In genomic region chr7:4742482-4742819, GRCm38 (mm10) we compare ENCODE assay signal across 14 mouse cellular contexts. TPM values are rescaled to one million over a fixed set of nuclear protein-coding genes. Genes with fewer than 3 reads are reported as not detected.
DNase-seq lines count a peak whose midpoint lies in the region; ATAC-seq and TF ChIP-seq lines count a peak whose summit lies in the region.
"Had no signal": no experiment of that assay in that cellular context is flagged by ENCODE, and none has a peak within 500 bp of the region (broad histone marks: within the 10 kb centered on the region; RNA-seq: fewer than 3 reads in every experiment).

No protein-coding gene starts in this region.

- DNase-seq in cerebellum, adult 11 months, result peak; percentile 25
- DNase-seq in cerebellum, postnatal 14 days, result no peak
- no peak for DNase-seq in adrenal gland, postnatal 36 days
- DNase-seq in spleen, postnatal 4 days (ENCODE audit: low spot score in 2 of 2), result no peak
- DNase-seq: kidney, adult 9 months had no signal

- H3K4me1 ChIP-seq in intestine, embryonic 15.5 days (replicated peaks), result peaks cover 31% of the 10 kb centered on the region
- H3K4me1 ChIP-seq in intestine, postnatal 0 days (replicated peaks; ENCODE audit: control insufficient read depth, insufficient read depth, low read length), result 0 out of 2 replicates have a peak, but pooled peaks cover 7% of the 10 kb centered on the region
- peaks cover 24% of the 10 kb centered on the region for H3K4me1 ChIP-seq in embryonic facial prominence, embryonic 13.5 days
- H3K4me1 ChIP-seq in liver, embryonic 12.5 days, result peaks cover 79% of the 10 kb centered on the region

- peak overlapping the region; percentile 83; the same call in 1 of the 2 replicates for H3K4me2 ChIP-seq in intestine, embryonic 15.5 days (replicated peaks)
- no peak overlapping the region for H3K4me2 ChIP-seq in intestine, postnatal 0 days (replicated peaks; ENCODE audit: low read depth)
- no peak overlapping the region for H3K4me2 ChIP-seq in embryonic facial prominence, embryonic 13.5 days
- H3K4me2 ChIP-seq in liver, embryonic 12.5 days, result peak overlapping the region; percentile 94

- no peaks in the 10 kb centered on the region for H3K9me3 ChIP-seq in intestine, embryonic 15.5 days
- H3K9me3 ChIP-seq in intestine, postnatal 0 days (ENCODE audit: control insufficient read depth), result no peaks in the 10 kb centered on the region
- H3K9me3 ChIP-seq in embryonic facial prominence, embryonic 13.5 days, result no peaks in the 10 kb centered on the region
- no peaks in the 10 kb centered on the region for H3K9me3 ChIP-seq in liver, embryonic 12.5 days (replicated peaks)

- no peak for ATAC-seq in intestine, embryonic 15.5 days
- ATAC-seq in intestine, postnatal 0 days, result no peak
- ATAC-seq in embryonic facial prominence, embryonic 13.5 days (ENCODE audit: insufficient number of reproducible peaks, insufficient read depth, low FRiP score, low TSS enrichment, low read depth), result no peak
- no peak for ATAC-seq in liver, embryonic 12.5 days

- H3K4me3 ChIP-seq in intestine, embryonic 15.5 days (replicated peaks), result no peak overlapping the region
- H3K4me3 ChIP-seq in intestine, postnatal 0 days (ENCODE audit: low read depth, low read length), result no peak overlapping the region
- no peak overlapping the region for H3K4me3 ChIP-seq in embryonic facial prominence, embryonic 13.5 days
- H3K4me3 ChIP-seq in liver, embryonic 12.5 days, result peak overlapping the region; percentile 86
- H3K4me3 ChIP-seq: left cerebral cortex, adult 2 months had no signal

- H3K27ac ChIP-seq in intestine, embryonic 15.5 days, result no peak overlapping the region
- no peak overlapping the region for H3K27ac ChIP-seq in intestine, postnatal 0 days (ENCODE audit: low read depth, low read length)
- H3K27ac ChIP-seq in embryonic facial prominence, embryonic 13.5 days, result no peak overlapping the region
- H3K27ac ChIP-seq in liver, embryonic 12.5 days, result peak overlapping the region; percentile 98
- H3K27ac ChIP-seq: left cerebral cortex, adult 2 months; macrophage had no signal

- no peak overlapping the region for H3K9ac ChIP-seq in intestine, embryonic 15.5 days
- H3K9ac ChIP-seq in intestine, postnatal 0 days (ENCODE audit: low read depth, low read length), result no peak overlapping the region
- peak overlapping the region; percentile 52; the same call in 1 of the 2 replicates for H3K9ac ChIP-seq in embryonic facial prominence, embryonic 13.5 days
- peak overlapping the region; percentile 93 for H3K9ac ChIP-seq in liver, embryonic 12.5 days

- no peaks in the 10 kb centered on the region for H3K27me3 ChIP-seq in intestine, embryonic 15.5 days (replicated peaks)
- H3K27me3 ChIP-seq in intestine, postnatal 0 days (replicated peaks; ENCODE audit: control insufficient read depth, insufficient read depth, low read length), result no peaks in the 10 kb centered on the region
- H3K27me3 ChIP-seq in embryonic facial prominence, embryonic 13.5 days, result no peaks in the 10 kb centered on the region
- no peaks in the 10 kb centered on the region for H3K27me3 ChIP-seq in liver, embryonic 12.5 days (replicated peaks)

- no peak for TF ChIP-seq CTCF in intestine, postnatal 0 days (IDR thresholded peaks at IDR 0.05; ENCODE audit: low read depth)

- WGBS in intestine, embryonic 15.5 days, result 85% methylated on average over 6 of the region's 6 CpGs
- whole genome bisulfite sequencing in intestine, postnatal 0 days, result 84% methylated on average over 6 of the region's 6 CpGs
- WGBS in embryonic facial prominence, embryonic 13.5 days, result 89% methylated on average over 6 of the region's 6 CpGs
- 51% methylated on average over 6 of the region's 6 CpGs for WGBS in liver, embryonic 12.5 days (ENCODE audit: insufficient replicate concordance)

- H3K36me3 ChIP-seq in intestine, embryonic 15.5 days, result peaks cover 20% of the 10 kb centered on the region; the same call in 1 of the 2 replicates
- peaks cover 36% of the 10 kb centered on the region for H3K36me3 ChIP-seq in intestine, postnatal 0 days (ENCODE audit: control insufficient read depth, insufficient read depth)
- peaks cover 50% of the 10 kb centered on the region for H3K36me3 ChIP-seq in embryonic facial prominence, embryonic 13.5 days
- peaks cover 53% of the 10 kb centered on the region for H3K36me3 ChIP-seq in liver, embryonic 12.5 days

RNA-seq across cellular contexts. Expression of gene Kmt5c, which starts 2.5 kb away (rescaled TPM):
- polyA plus RNA-seq in intestine, embryonic 15.5 days (2015; fragmentation: Nextera tagmentation; extraction: Ambion mirVana), result 63.7 and 66.8 TPM in 2 replicates
- 35.8 and 40.2 TPM in 2 replicates for polyA plus RNA-seq in intestine, postnatal 0 days (2015; fragmentation: Nextera tagmentation; extraction: Ambion mirVana)
- polyA plus RNA-seq in embryonic facial prominence, embryonic 13.5 days (2015; fragmentation: Nextera tagmentation; extraction: Ambion mirVana), result 62.0 and 64.3 TPM in 2 replicates
- 79.0 and 79.5 TPM in 2 replicates for polyA plus RNA-seq in liver, embryonic 12.5 days (2016; fragmentation: Nextera tagmentation; extraction: Ambion mirVana)
- 10 to 100 TPM; 30.5 to 34.6 TPM for total RNA-seq in adrenal gland, postnatal 36 days (2021)

RNA-seq across cellular contexts. Expression of gene Cox6b2, which starts 10.4 kb away (rescaled TPM):
- 45.5 and 53.0 TPM in 2 replicates for polyA plus RNA-seq in intestine, embryonic 15.5 days (2015; fragmentation: Nextera tagmentation; extraction: Ambion mirVana)
- polyA plus RNA-seq in intestine, postnatal 0 days (2015; fragmentation: Nextera tagmentation; extraction: Ambion mirVana), result 48.5 and 48.8 TPM in 2 replicates
- 53.3 and 75.6 TPM in 2 replicates for polyA plus RNA-seq in embryonic facial prominence, embryonic 13.5 days (2015; fragmentation: Nextera tagmentation; extraction: Ambion mirVana)
- polyA plus RNA-seq in liver, embryonic 12.5 days (2016; fragmentation: Nextera tagmentation; extraction: Ambion mirVana), result 152 and 159 TPM in 2 replicates
- total RNA-seq in adrenal gland, postnatal 36 days (2021), result 1 to 10 TPM; 7.5 to 7.8 TPM
- polyA plus RNA-seq: macrophage had no signal

RNA-seq across cellular contexts. Expression of gene Tmem150b, which starts 17.4 kb away (rescaled TPM):
- 2.2 and 3.6 TPM in 2 replicates for polyA plus RNA-seq in intestine, embryonic 15.5 days (2015; fragmentation: Nextera tagmentation; extraction: Ambion mirVana)
- polyA plus RNA-seq in intestine, postnatal 0 days (2015; fragmentation: Nextera tagmentation; extraction: Ambion mirVana), result 20.7 and 21.5 TPM in 2 replicates
- 0.24 and 0.45 TPM in 2 replicates for polyA plus RNA-seq in embryonic facial prominence, embryonic 13.5 days (2015; fragmentation: Nextera tagmentation; extraction: Ambion mirVana)
- 0.08 and 0.12 TPM in 2 replicates for polyA plus RNA-seq in liver, embryonic 12.5 days (2016; fragmentation: Nextera tagmentation; extraction: Ambion mirVana)
- under 1 TPM; 0.16 to 0.43 TPM for total RNA-seq in adrenal gland, postnatal 36 days (2021)
- total RNA-seq: left cerebral cortex, adult 2 months had no signal

RNA-seq across cellular contexts. Expression of gene Fam71e2, which starts 28.7 kb away (rescaled TPM):
- not detected in 2 replicates for polyA plus RNA-seq in intestine, embryonic 15.5 days (2015; fragmentation: Nextera tagmentation; extraction: Ambion mirVana)
- polyA plus RNA-seq in intestine, postnatal 0 days (2015; fragmentation: Nextera tagmentation; extraction: Ambion mirVana), result not detected in 2 replicates
- not detected in 2 replicates for polyA plus RNA-seq in embryonic facial prominence, embryonic 13.5 days (2015; fragmentation: Nextera tagmentation; extraction: Ambion mirVana)
- polyA plus RNA-seq in liver, embryonic 12.5 days (2016; fragmentation: Nextera tagmentation; extraction: Ambion mirVana), result not detected in 2 replicates
- total RNA-seq in adrenal gland, postnatal 36 days (2021), result not detected
- total RNA-seq: adrenal gland, adult 18-20 months; granulocyte monocyte progenitor cell, adult 5-6 weeks; left cerebral cortex, adult 2 months had no signal
- polyA plus RNA-seq: macrophage; stomach, embryonic 14.5 days had no signal

RNA-seq across cellular contexts. Expression of gene Il11, which starts 40.2 kb away (rescaled TPM):
- polyA plus RNA-seq in intestine, embryonic 15.5 days (2015; fragmentation: Nextera tagmentation; extraction: Ambion mirVana), result 0.14 and 0.24 TPM in 2 replicates
- polyA plus RNA-seq in intestine, postnatal 0 days (2015; fragmentation: Nextera tagmentation; extraction: Ambion mirVana), result 0.12 and 0.30 TPM in 2 replicates
- polyA plus RNA-seq in embryonic facial prominence, embryonic 13.5 days (2015; fragmentation: Nextera tagmentation; extraction: Ambion mirVana), result not detected in 2 replicates
- polyA plus RNA-seq in liver, embryonic 12.5 days (2016; fragmentation: Nextera tagmentation; extraction: Ambion mirVana), result 0.06 TPM in 1 of 2 replicates, not detected in the other
- total RNA-seq in adrenal gland, postnatal 36 days (2021), result under 1 TPM; 0.13 to 0.56 TPM
- total RNA-seq: granulocyte monocyte progenitor cell, adult 5-6 weeks had no signal
- polyA plus RNA-seq: macrophage had no signal

Comparison
In these comparisons a context has a peak if more than half of its experiments do, and no peak if none do; other contexts are left out.
1. H3K4me2 ChIP-seq: peak in intestine, embryonic 15.5 days (single experiment) and liver, embryonic 12.5 days (single experiment); none in intestine, postnatal 0 days (single experiment) and embryonic facial prominence, embryonic 13.5 days (single experiment).
2. H3K9ac ChIP-seq: peak in embryonic facial prominence, embryonic 13.5 days (single experiment) and liver, embryonic 12.5 days (single experiment); none in intestine, embryonic 15.5 days (single experiment) and intestine, postnatal 0 days (single experiment).